Mouse (Mus musculus) activated CD4-positive, CD25-positive, alpha-beta regulatory T cell (primary cell): ENCODE results near the gene Kif3a. TPM values are rescaled to one million over a fixed set of nuclear protein-coding genes. Genes with fewer than 3 reads are reported as not detected.

Experiments used
- polyA plus RNA-seq, 2 experiments: library from polyadenylated mRNA; unstranded; fragments of 100-300 nt; shearing (Covaris generic); gene quantifications; one replicate each; pipeline ENCODE4 v1.2.1; 2017

The Kif3a gene
- 10 to 100 TPM in 1 of 2 experiments, 1 to 10 TPM in 1; 4.8 to 13.8 TPM for polyA plus RNA-seq

DNA sequence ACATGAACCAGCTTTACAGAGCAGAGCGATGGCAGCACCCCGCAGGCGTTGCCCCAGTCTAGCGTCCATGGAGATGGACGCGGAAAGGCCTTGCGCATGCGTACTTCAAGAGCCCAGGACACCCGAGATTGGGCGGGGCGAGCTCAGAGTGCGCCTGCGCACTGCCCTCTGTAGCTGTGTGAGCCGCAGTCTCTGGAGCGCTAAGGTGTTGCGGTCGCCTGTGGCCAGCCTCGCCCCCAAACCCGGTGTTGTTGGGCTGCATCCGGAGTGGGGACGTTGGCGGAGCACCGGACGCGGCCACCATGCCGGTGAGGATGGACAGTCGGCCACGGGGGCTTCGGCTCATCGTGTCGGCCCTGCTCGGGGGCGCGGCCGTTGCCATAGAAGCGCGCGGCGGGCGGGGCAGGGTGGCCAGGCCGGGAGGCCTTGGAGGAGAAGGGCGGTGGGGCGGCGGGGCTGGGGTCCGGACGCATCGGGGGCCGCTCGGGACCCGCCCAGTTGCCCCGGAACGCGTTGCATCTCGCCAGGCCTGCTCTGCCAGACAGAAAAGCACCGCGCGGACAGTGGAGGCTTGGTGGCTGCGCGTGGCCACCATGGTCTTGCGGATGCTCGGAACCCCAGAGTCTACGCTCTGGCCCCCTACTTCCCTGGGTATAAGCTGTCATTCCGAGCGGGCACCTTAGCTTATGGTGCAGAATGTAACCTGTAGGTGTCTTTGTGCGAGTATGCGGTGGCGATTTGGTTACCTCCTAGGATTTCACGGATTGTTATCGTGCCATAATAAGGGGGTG, at the start of gene Kif3a:
TSS of gene Kif3a (plus strand) at position 156 of the 791 bp plus-strand sequence.

DNA sequence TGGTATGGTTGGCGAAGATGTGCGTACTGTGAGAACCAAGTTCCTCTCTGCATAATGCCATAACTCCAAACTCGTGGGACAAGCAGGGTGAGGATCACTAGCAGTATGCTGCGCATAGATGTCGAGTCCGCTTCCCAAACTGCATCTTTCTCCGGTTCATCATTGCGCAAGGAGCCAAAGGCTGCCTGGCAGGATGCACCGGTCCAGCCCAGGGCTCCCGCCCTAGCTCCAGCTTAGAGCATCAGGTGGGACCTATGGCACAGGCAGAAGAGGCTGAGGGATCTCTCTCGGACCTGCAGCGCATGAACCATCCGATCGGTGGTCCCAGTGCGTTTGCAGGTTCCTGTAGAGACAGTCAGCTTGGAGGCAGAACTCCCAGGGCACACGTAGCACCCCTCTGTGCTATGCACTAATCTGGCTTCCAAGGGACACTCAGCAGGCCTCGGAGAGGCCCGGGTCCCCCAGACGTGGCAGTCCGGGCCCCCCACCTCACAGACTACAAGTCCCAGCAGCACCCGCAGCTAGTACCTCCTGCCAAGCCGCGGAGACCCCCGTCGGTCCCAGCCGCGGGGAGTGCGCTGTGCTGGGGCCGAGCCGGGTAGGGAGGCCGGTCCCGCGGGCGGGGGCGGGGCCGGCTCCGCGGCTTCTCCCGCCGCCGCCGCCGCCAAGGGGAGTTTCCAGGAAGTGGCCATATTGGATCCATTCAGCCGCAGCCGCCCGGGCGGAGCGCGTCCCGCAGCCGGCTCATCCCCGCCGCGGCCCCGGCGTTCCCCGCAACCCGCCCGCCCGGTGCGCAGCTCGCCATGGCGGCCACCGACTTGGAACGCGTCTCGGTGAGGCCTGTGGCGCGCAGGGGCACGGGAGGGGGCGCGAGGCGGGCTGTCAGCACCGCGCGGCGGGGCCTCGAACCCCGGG, 47.7 kb upstream of the Kif3a start, which contains the start of gene Sept8:
TSS of gene Sept8 (plus strand) at position 51 of the 915 bp plus-strand sequence.

GRCm38 (mm10) chr11:53618619-53619198, 51.5 kb downstream of the Kif3a start, which contains the start of gene Il4:
Gene Il4 (minus strand): TSS chr11:53618669.

GRCm38 (mm10) chr11:53634556-53634955, 67.4 kb downstream of the Kif3a start, which contains the start of gene Il13:
Gene Il13 (minus strand): TSS chr11:53634702.

Other genes starting within 250 kb of the Kif3a start
- 10 to 100 TPM; 29.4 to 35.1 TPM for gene Zcchc10, start 242.7 kb upstream of the Kif3a start, polyA plus RNA-seq
- gene Aff4, start 216.5 kb upstream of the Kif3a start, polyA plus RNA-seq, result 100 to 1,000 TPM in 1 of 2 experiments, 10 to 100 TPM in 1; 96.7 to 137 TPM
- gene Leap2, start 144.2 kb upstream of the Kif3a start, polyA plus RNA-seq, result under 1 TPM in 1 of 2 experiments, not detected in 1; 0.43 TPM
- 100 to 1,000 TPM; 349 to 392 TPM for gene Uqcrq, start 136.5 kb upstream of the Kif3a start, polyA plus RNA-seq
- gene Gdf9, start 136.4 kb upstream of the Kif3a start, polyA plus RNA-seq, result under 1 TPM in 1 of 2 experiments, not detected in 1; 1.00 TPM
- under 1 TPM in 1 of 2 experiments, not detected in 1; 0.15 TPM for gene Gm10447, start 110.3 kb upstream of the Kif3a start, polyA plus RNA-seq
- not detected for gene Shroom1, start 110.2 kb upstream of the Kif3a start, polyA plus RNA-seq
- gene Gm9837, start 96.9 kb upstream of the Kif3a start, polyA plus RNA-seq, result not detected
- not detected for gene Gm9945, start 87.2 kb upstream of the Kif3a start, polyA plus RNA-seq
- gene Sowaha, start 87.1 kb upstream of the Kif3a start, polyA plus RNA-seq, result not detected
- gene Sept8, start 48.1 kb upstream of the Kif3a start, polyA plus RNA-seq, result 1 to 10 TPM; 3.7 to 9.0 TPM
- gene Il4, start 51.3 kb downstream of the Kif3a start, polyA plus RNA-seq, result 10 to 100 TPM in 1 of 2 experiments, 1 to 10 TPM in 1; 4.2 to 84.2 TPM
- gene Il13, start 67.3 kb downstream of the Kif3a start, polyA plus RNA-seq, result 1 to 10 TPM in 1 of 2 experiments, not detected in 1; 1.5 TPM
- 10 to 100 TPM; 35.8 to 42.6 TPM for gene Rad50, start 139.9 kb downstream of the Kif3a start, polyA plus RNA-seq
- gene Il5, start 153.4 kb downstream of the Kif3a start, polyA plus RNA-seq, result 1 to 10 TPM in 1 of 2 experiments, not detected in 1; 2.2 TPM
- gene Irf1, start 202.6 kb downstream of the Kif3a start, polyA plus RNA-seq, result 100 to 1,000 TPM; 403 to 437 TPM
- gene Gm17334, start 205.8 kb downstream of the Kif3a start, polyA plus RNA-seq, result 1 to 10 TPM; 2.8 to 3.0 TPM